Mouse (Mus musculus): Measurements from ENCODE around the gene Srprb. TPM values are rescaled to one million over a fixed set of nuclear protein-coding genes. Genes with fewer than 3 reads are reported as not detected.

Srprb gene
- polyA plus RNA-seq, 1 experiment: 60.2 TPM

GRCm38 (mm10) chr9:103181886-103182285 lies 20.1 kb downstream of the Srprb start:
- Histone ChIP-seq H3K79me2 (ENCODE audit: control insufficient read depth, insufficient read depth) (no peaks in the 10 kb centered on the region), H3ac (ENCODE audit: control insufficient read depth, insufficient read length) (no peak overlapping the region), H3K4me2 (ENCODE audit: low read depth) (no peak overlapping the region), H3K27me3 (ENCODE audit: control insufficient read depth, insufficient read depth, insufficient read length) (no peaks in the 10 kb centered on the region), H3K4me3 (no peak overlapping the region), H3K36me3 (ENCODE audit: control insufficient read depth, insufficient read depth) (no peaks in the 10 kb centered on the region)
- TF ChIP-seq MYOD1 (IDR thresholded peaks at IDR 0.05; ENCODE audit: control insufficient read depth in 1 of 3, insufficient read length in 2 of 3, low read depth in 2 of 3): no peak
- no peak for TF ChIP-seq TCF12 (IDR thresholded peaks at IDR 0.05; ENCODE audit: insufficient read depth, poor library complexity, severe bottlenecking)
- no peak for TF ChIP-seq MAX (IDR thresholded peaks at IDR 0.05; ENCODE audit: low read depth)
- TF ChIP-seq MYOG (IDR thresholded peaks at IDR 0.05; ENCODE audit: control insufficient read depth in 1 of 3, insufficient read depth in 1 of 3, insufficient read length in 2 of 3, low read depth in 2 of 3): no peak
- TF ChIP-seq E2F4 (IDR thresholded peaks at IDR 0.05; ENCODE audit: insufficient read depth): no peak

- Histone ChIP-seq H3K79me2 (ENCODE audit: control insufficient read depth, insufficient read depth) (no peaks in the 10 kb centered on the region), H3ac (ENCODE audit: control insufficient read depth, insufficient read length) (no peak overlapping the region), H3K4me3 (no peak overlapping the region), H3K36me3 (ENCODE audit: control insufficient read depth, insufficient read depth) (no peaks in the 10 kb centered on the region), H3K4me2 (ENCODE audit: low read depth) (peak overlapping the region; percentile 52), H3K27me3 (ENCODE audit: control insufficient read depth, insufficient read depth, insufficient read length) (no peaks in the 10 kb centered on the region)
- TF ChIP-seq POLR2A (IDR thresholded peaks at IDR 0.05; ENCODE audit: insufficient read length, low read depth): no peak
These were observed 21.0 kb downstream of the Srprb start for GRCm38 (mm10) chr9:103180807-103181565.

GRCm38 (mm10) chr9:103180303-103180702 lies 21.6 kb downstream of the Srprb start:
- H3K36me3 ChIP-seq (ENCODE audit: control insufficient read depth, insufficient read depth): no peaks in the 10 kb centered on the region
- no peak overlapping the region for H3ac ChIP-seq (ENCODE audit: control insufficient read depth, insufficient read length)
- no peak overlapping the region for H3K4me2 ChIP-seq (ENCODE audit: low read depth)
- H3K79me2 ChIP-seq (ENCODE audit: control insufficient read depth, insufficient read depth): no peaks in the 10 kb centered on the region
- H3K4me3 ChIP-seq: no peak overlapping the region
- TF ChIP-seq POLR2AphosphoS2 (IDR thresholded peaks at IDR 0.05; ENCODE audit: insufficient read length, low read depth) (no peak), TCF12 (IDR thresholded peaks at IDR 0.05; ENCODE audit: insufficient read depth, poor library complexity, severe bottlenecking) (no peak), MAX (IDR thresholded peaks at IDR 0.05; ENCODE audit: low read depth) (no peak), MYOD1 (IDR thresholded peaks at IDR 0.05; ENCODE audit: control insufficient read depth in 1 of 3, insufficient read length in 2 of 3, low read depth in 2 of 3) (no peak), E2F4 (IDR thresholded peaks at IDR 0.05; ENCODE audit: insufficient read depth) (no peak), POLR2A (IDR thresholded peaks at IDR 0.05; ENCODE audit: insufficient read length, low read depth) (no peak), MYOG (IDR thresholded peaks at IDR 0.05; ENCODE audit: control insufficient read depth in 1 of 3, insufficient read depth in 1 of 3, insufficient read length in 2 of 3, low read depth in 2 of 3) (no peak), TCF3 (IDR thresholded peaks at IDR 0.05; ENCODE audit: insufficient read length, low read depth) (no peak), REST (IDR thresholded peaks at IDR 0.05; ENCODE audit: insufficient read depth, insufficient read length) (no peak), SRF (IDR thresholded peaks at IDR 0.05; ENCODE audit: control insufficient read depth, insufficient read length, low read depth) (no peak), USF1 (IDR thresholded peaks at IDR 0.05; ENCODE audit: low read depth) (no peak), CEBPB (IDR thresholded peaks at IDR 0.05; ENCODE audit: insufficient read depth, poor library complexity, severe bottlenecking) (no peak)
- no peaks in the 10 kb centered on the region for H3K27me3 ChIP-seq (ENCODE audit: control insufficient read depth, insufficient read depth, insufficient read length)

- Histone ChIP-seq H3K36me3 (ENCODE audit: control insufficient read depth, insufficient read depth) (no peaks in the 10 kb centered on the region), H3ac (ENCODE audit: control insufficient read depth, insufficient read length) (no peak overlapping the region), H3K79me2 (ENCODE audit: control insufficient read depth, insufficient read depth) (no peaks in the 10 kb centered on the region), H3K27me3 (ENCODE audit: control insufficient read depth, insufficient read depth, insufficient read length) (no peaks in the 10 kb centered on the region), H3K4me2 (ENCODE audit: low read depth) (no peak overlapping the region), H3K4me3 (no peak overlapping the region)
- no peak for TF ChIP-seq CEBPB (IDR thresholded peaks at IDR 0.05; ENCODE audit: insufficient read depth, poor library complexity, severe bottlenecking)
- TF ChIP-seq TCF12 (IDR thresholded peaks at IDR 0.05; ENCODE audit: insufficient read depth, poor library complexity, severe bottlenecking): no peak
- no peak for TF ChIP-seq TCF3 (IDR thresholded peaks at IDR 0.05; ENCODE audit: insufficient read length, low read depth)
- TF ChIP-seq POLR2A (IDR thresholded peaks at IDR 0.05; ENCODE audit: insufficient read length, low read depth): no peak
- TF ChIP-seq MYOD1 (IDR thresholded peaks at IDR 0.05; ENCODE audit: control insufficient read depth in 1 of 3, insufficient read length in 2 of 3, low read depth in 2 of 3): no peak
- TF ChIP-seq SRF (IDR thresholded peaks at IDR 0.05; ENCODE audit: control insufficient read depth, insufficient read length, low read depth): no peak
- TF ChIP-seq REST (IDR thresholded peaks at IDR 0.05; ENCODE audit: insufficient read depth, insufficient read length): no peak
- TF ChIP-seq POLR2AphosphoS2 (IDR thresholded peaks at IDR 0.05; ENCODE audit: insufficient read length, low read depth): no peak
- no peak for TF ChIP-seq E2F4 (IDR thresholded peaks at IDR 0.05; ENCODE audit: insufficient read depth)
- no peak for TF ChIP-seq MYOG (IDR thresholded peaks at IDR 0.05; ENCODE audit: control insufficient read depth in 1 of 3, insufficient read depth in 1 of 3, insufficient read length in 2 of 3, low read depth in 2 of 3)
- TF ChIP-seq USF1 (IDR thresholded peaks at IDR 0.05; ENCODE audit: low read depth): no peak
- no peak for TF ChIP-seq MAX (IDR thresholded peaks at IDR 0.05; ENCODE audit: low read depth)
These were observed 26.2 kb downstream of the Srprb start for GRCm38 (mm10) chr9:103175692-103176091.

GRCm38 (mm10) chr9:103174771-103175519 lies 27.0 kb downstream of the Srprb start:
- H3K36me3 ChIP-seq (ENCODE audit: control insufficient read depth, insufficient read depth): no peaks in the 10 kb centered on the region
- TF ChIP-seq MYOD1 (IDR thresholded peaks at IDR 0.05; ENCODE audit: control insufficient read depth in 1 of 3, insufficient read length in 2 of 3, low read depth in 2 of 3): no peak
- no peak for TF ChIP-seq POLR2AphosphoS2 (IDR thresholded peaks at IDR 0.05; ENCODE audit: insufficient read length, low read depth)
- no peak for TF ChIP-seq SRF (IDR thresholded peaks at IDR 0.05; ENCODE audit: control insufficient read depth, insufficient read length, low read depth)
- TF ChIP-seq E2F4 (IDR thresholded peaks at IDR 0.05; ENCODE audit: insufficient read depth): no peak
- TF ChIP-seq CEBPB (IDR thresholded peaks at IDR 0.05; ENCODE audit: insufficient read depth, poor library complexity, severe bottlenecking): no peak
- TF ChIP-seq MYOG (IDR thresholded peaks at IDR 0.05; ENCODE audit: control insufficient read depth in 1 of 3, insufficient read depth in 1 of 3, insufficient read length in 2 of 3, low read depth in 2 of 3): no peak
- no peak for TF ChIP-seq REST (IDR thresholded peaks at IDR 0.05; ENCODE audit: insufficient read depth, insufficient read length)
- TF ChIP-seq MAX (IDR thresholded peaks at IDR 0.05; ENCODE audit: low read depth): no peak
- TF ChIP-seq USF1 (IDR thresholded peaks at IDR 0.05; ENCODE audit: low read depth): no peak
- no peak for TF ChIP-seq POLR2A (IDR thresholded peaks at IDR 0.05; ENCODE audit: insufficient read length, low read depth)
- TF ChIP-seq TCF3 (IDR thresholded peaks at IDR 0.05; ENCODE audit: insufficient read length, low read depth): no peak
- TF ChIP-seq TCF12 (IDR thresholded peaks at IDR 0.05; ENCODE audit: insufficient read depth, poor library complexity, severe bottlenecking): no peak
- H3K4me2 ChIP-seq (ENCODE audit: low read depth): no peak overlapping the region
- no peaks in the 10 kb centered on the region for H3K27me3 ChIP-seq (ENCODE audit: control insufficient read depth, insufficient read depth, insufficient read length)
- no peak overlapping the region for H3K4me3 ChIP-seq
- H3K79me2 ChIP-seq (ENCODE audit: control insufficient read depth, insufficient read depth): no peaks in the 10 kb centered on the region
- no peak overlapping the region for H3ac ChIP-seq (ENCODE audit: control insufficient read depth, insufficient read length)
